Mouse (Mus musculus) CH12.LX (cell line): ENCODE results near the gene Fxyd2.

Source experiments
- CTCF ChIP-seq, 2 experiments: IDR thresholded peaks in 1 of 2; conservative IDR thresholded peaks in 1 of 2; 2 replicates each; pipeline ENCODE4 v1.5.1; 2011 to 2012; ENCODE audit warnings: low read depth in 2 of 2, low read length in 2 of 2, improper control_type of control experiment in 1 of 2, inconsistent platforms in 1 of 2, mild to moderate bottlenecking in 1 of 2, moderate library complexity in 1 of 2
- JUND ChIP-seq: conservative IDR thresholded peaks from 2 replicates; pipeline ENCODE4 v1.6.1; 2011; ENCODE audit warnings: low read depth, low read length, improper control_type of control experiment
- MAX ChIP-seq: IDR thresholded peaks from 2 replicates; pipeline ENCODE4 v1.6.1; 2011; ENCODE audit warnings: low read length, improper control_type of control experiment
- MEF2A ChIP-seq: IDR thresholded peaks from 2 replicates; pipeline ENCODE4 v1.6.1; 2014; ENCODE audit warnings: low read depth, mild to moderate bottlenecking, inconsistent platforms, low read length, improper control_type of control experiment, borderline replicate concordance
- NRF1 ChIP-seq: IDR thresholded peaks from 2 replicates; pipeline ENCODE4 v1.6.1; 2014; ENCODE audit warnings: low read depth, mild to moderate bottlenecking, inconsistent platforms, low read length, improper control_type of control experiment, moderate library complexity
- POLR2A ChIP-seq: IDR thresholded peaks from 2 replicates; pipeline ENCODE4 v1.6.1; 2011; ENCODE audit warnings: low read depth, mild to moderate bottlenecking, improper control_type of control experiment, low read length
- RAD21 ChIP-seq: IDR thresholded peaks from 2 replicates; pipeline ENCODE4 v1.6.1; 2011; ENCODE audit warnings: low read depth, mild to moderate bottlenecking, low read length, improper control_type of control experiment, moderate library complexity
- TCF12 ChIP-seq: IDR thresholded peaks from 2 replicates; pipeline ENCODE4 v1.6.1; 2014; ENCODE audit warnings: low read depth, mild to moderate bottlenecking, inconsistent platforms, low read length, improper control_type of control experiment
- UBTF ChIP-seq: IDR thresholded peaks from 2 replicates; pipeline ENCODE4 v1.6.1; 2012; ENCODE audit warnings: low read depth, mild to moderate bottlenecking, inconsistent platforms, low read length, improper control_type of control experiment, moderate library complexity
- USF1 ChIP-seq: IDR thresholded peaks from 2 replicates; pipeline ENCODE4 v1.6.1; 2014; ENCODE audit warnings: low read depth, mild to moderate bottlenecking, inconsistent platforms, low read length, improper control_type of control experiment

GRCm38 (mm10) chr9:45454889-45455610, 55.6 kb downstream of the Fxyd2 start:
- TF ChIP-seq POLR2A: no peak
- no peak for TF ChIP-seq MEF2A
- no peak for TF ChIP-seq UBTF
- TF ChIP-seq RAD21: no peak
- TF ChIP-seq CTCF (conservative IDR thresholded peaks at IDR 0.05 in 1 of 2, IDR thresholded peaks at IDR 0.05 in 1 of 2; ENCODE audit: low read depth in 2 of 2, low read length in 2 of 2): no peak
- no peak for TF ChIP-seq USF1
- TF ChIP-seq MAX: no peak
- TF ChIP-seq TCF12: no peak
- TF ChIP-seq NRF1: no peak
- TF ChIP-seq JUND: no peak
